Mouse (Mus musculus) c-Kit-positive CD71-negative TER-119-negative erythroid progenitor cells, embryonic 14.5 days (primary cell): ENCODE results near the gene Dbh.
A peak's percentile ranks its signal among the peaks of the same experiment; 100 is the strongest.

Source experiments
- DNase-seq: peaks from one replicate; pipeline ENCODE4 v3.0.0-alpha.2; 2013; ENCODE audit warnings: low read depth

Dbh gene

DNA sequence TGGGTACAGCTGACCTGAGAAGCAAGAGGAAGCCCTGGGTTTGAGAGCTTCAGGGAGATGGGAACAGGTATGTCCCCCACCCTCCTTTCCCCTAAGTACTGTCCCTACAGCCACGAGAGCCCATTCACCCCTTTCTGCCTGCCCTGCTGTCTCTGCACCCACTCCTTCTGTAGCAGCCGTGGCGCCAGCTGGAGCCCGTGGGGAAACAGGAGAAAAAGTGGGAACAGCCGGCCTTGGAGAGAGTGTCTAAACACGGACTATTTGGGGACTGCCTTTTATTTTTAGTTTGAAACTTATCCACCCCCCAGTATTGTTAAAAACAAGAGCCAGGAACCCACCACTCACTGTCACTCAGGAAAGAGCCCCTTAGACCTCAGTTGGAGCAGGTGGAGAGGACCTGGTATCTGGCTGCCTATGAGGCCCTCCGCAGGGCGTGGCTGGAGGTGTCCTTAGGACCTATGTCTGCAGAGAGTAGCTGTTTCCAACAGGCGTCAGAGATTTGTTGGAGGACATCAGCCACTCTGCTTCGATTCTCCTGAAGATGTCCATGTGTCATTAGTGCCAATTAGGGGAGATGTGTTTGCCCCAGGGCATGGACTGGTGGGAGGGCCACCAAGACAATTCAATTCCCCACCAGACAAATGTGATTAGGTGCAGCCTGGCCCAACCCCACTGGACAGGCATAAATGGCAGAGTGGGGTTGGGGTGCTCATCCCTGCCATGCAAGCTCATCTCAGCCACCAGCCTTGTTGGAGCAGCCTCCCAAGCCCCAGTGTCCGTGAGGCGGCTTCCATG, at the start of gene Dbh:
Gene Dbh (plus strand): TSS at position 438 of the 795 bp plus-strand sequence.
- DNase-seq: no peak

DNA sequence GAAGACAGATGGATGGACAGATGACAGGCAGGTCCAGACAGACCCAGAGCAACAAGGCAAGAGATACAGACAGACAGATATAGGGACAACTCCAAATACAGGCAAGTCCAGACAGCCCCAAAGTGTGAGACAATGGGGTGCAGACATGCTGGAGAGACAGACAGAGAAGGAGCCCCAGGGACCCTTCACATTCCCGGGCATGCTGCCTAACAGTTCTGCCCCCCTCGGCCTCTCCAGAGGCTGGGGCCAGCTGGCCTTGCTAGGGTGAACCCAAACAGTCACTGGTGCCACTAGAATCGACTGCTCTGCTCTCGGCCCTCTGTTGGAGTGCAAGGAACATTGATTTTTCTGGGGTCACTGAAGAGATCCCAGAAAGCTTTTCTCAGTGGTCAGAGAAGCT, 46.6 kb upstream of the Dbh start:
- DNase-seq: no peak

DNA sequence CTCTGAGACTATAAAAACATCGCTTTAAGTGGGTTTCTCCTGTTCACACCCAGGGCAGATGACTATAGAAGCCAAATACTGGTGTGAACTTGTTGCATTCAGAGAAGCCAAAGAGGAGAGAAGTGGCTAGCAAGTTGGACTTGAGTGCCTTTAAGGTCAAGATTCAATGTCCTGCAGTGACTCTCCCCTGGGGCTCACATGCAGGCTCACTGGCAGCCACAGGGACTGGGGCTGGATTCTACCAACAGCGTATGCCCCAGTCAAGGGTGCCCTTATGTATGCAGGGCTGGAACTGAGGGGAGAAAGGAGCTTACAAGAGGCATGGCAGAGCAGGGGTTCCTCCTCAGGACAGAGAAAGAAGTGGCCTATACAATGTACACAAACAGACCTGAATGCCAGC, 45.3 kb upstream of the Dbh start:
- no peak for DNase-seq

DNA sequence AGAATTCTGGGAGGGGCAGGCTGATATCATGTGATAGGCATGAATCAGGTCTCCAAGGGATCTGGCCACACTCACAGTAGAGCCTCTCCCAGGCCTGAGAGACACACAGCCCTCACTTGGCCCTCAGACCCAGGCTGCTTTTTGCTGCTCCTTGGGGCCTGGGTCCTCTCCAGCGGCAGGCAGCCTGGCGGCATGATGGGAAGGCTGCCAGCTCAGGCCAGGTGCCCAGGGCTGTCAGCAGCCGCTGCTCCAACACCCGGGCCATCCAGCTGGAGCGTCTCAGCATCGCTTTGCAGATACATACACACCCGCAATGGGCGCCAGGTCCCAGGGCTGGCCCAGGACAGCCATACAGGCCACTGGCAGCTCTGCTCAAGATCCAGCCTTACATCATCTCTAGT, 44.8 kb upstream of the Dbh start:
- no peak for DNase-seq

DNA sequence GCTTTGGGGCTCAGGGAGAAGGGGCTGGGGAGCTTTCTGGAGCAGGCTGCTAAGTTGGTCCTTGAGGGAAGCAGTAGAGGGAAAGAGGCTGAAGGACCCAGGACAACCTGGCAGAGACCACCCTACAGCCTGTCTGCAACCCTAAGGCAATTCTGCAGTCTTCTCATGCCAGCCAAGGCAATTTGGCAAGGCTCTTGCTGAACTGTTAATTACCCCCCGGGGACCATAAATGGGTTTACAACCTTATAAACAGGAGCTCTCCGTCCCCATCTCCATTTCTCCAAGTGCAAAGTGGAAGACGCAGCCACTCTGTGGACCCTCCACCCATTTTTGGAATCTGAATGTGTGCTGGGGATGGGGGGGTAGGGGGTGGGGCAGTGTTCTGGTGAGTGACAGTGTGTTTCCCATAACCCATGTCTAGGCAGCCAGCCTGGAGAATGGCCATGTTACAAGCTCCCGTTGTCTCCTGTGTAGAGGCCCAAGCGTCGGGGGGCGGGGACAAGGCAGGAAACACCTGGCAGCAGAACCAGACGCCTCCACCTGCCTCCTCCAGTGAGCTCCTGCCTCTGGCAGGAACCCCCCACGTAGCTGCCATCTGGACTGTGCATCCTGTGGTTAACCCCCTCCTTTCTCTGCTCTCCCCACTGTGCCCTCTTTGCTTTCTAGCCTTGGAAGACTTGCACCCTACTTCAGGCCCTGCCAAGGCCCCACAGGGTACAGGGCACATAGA, 43.2 kb upstream of the Dbh start:
- peak; percentile 47 for DNase-seq

DNA sequence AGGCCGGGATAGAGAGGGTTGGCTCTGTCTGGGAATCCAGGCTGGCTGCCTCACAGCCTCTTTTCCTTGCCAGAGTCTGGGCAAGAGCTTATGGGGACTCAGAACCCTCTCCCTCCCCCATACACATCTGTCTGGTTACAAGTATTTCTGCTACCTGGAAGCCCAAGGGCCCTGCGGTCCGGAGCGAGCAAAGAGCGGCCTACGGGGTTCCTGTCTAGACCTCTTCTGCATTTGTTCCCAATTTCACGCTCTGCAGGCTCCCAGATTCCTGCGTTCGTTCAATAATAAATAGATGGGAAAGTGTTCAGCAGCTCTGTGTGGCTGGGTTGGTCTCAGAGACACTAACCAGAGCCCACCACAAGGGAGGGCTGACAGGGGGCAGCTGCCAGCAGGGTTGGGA, 42.5 kb upstream of the Dbh start:
- no peak for DNase-seq

DNA sequence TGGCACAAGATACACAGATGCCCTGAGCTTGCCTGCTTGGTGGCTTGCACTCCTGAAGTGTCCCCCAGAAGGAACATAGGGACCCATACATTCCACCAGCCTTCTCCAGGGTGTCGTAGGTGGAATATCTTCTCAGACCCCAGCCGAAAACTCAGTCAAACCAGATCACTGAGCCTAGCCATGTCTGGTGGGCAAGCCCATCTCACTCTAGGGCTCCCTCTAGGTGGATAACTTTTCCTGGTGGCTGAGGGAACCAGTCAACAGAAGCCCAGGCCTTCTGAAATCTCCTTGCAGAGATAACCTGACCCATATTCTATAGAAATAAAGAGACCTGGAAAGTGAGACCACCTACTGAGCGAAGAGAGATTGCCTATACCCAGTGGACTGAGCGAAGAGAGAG, 41.9 kb upstream of the Dbh start:
- no peak for DNase-seq

DNA sequence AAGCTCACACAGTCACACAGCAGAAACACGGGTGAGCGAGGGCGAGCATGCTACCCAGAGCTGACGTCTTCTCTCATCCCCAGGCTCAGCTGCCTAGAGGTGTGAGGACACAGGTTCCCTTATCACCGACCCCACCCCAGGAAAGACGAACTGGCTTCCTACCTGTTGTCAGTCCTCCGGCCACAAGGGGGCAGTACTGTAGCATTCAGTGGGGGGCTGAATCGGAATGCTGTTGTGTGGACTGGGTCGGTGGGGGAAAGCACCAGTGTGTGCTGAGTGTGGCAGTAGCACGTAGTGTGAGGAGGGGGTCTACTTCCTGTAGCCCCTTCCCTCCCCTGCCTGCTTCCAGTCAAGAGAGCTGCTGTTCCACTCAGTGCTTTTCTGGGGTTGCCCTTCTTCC, 39.1 kb upstream of the Dbh start:
- peak; percentile 41 for DNase-seq

DNA sequence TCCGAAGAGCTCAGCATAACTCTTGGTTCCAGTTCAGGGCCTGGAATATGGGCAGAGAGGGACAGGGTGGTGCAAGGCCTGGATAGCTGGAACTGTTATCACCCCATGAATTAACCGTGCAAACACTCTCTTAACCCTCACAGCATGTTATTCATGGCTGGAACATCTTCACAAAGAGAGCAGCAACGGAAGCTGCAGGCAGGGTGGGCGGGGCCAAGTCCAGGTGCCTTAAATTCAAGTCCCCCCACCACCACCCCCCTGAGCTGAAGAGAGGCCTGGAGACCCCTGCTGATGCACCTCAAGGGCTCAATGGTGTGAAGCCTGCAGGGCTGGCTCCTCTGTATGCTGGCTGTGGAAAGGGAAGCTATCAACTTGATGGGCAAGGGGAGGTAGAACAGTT, 38.5 kb upstream of the Dbh start:
- no peak for DNase-seq

DNA sequence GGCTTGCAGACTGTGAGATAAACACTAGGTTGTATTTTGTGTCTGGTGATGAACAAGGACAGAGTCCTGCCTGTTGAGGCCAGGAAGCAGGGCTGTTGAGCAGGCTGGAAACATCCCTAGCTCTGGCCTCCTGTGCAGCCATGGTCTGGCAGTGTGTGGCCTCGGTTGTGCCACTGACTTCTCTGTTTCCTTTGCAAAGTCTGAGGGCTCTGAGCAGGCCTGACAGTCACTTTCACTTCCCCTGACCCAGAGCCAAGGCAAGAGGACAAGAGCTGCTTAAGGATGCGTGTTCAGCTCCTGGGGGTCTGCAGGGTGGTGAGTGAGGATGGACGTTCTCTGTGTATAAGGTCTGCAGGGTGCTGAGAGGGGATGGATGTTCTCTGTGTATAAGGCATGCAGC, 36.0 kb upstream of the Dbh start:
- no peak for DNase-seq

DNA sequence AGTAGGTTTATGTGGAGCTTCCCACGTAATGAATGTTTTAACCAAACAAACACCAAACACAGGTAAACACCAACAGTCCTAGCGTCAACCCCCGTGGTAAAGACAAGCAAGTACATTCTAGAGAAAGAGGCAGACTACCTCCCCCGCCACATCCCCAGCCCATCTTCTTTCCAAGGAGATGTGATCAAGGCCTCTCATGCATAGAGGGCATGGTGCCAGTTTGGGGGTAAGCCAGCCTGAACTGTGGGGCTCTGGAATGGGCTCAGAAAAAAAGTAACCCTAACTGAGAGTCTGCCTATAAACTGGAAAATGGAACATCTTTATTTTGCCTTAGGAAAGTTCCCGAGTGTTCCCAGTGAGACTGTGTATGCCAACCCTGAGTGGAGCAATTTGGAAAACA, 29.1 kb upstream of the Dbh start:
- no peak for DNase-seq

DNA sequence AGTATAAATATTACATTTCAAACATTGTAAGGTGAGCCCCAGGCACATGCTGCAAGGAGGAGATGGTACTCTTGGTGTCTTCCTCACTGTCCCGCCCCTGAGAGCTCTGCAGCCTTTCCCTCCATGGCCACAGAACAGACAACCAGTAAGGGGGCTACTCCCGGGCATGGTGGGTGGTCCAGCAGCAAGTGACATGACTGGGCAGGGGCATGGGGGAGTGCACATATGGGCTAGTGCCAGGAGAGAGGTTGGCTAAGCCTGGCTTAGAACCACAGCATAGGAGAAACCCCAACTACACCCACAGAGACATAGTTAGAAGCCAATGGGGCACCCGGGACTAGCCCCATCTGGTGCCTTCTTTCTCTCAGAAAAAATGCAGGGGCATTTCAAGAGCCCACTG, 28.7 kb upstream of the Dbh start:
- DNase-seq: no peak

DNA sequence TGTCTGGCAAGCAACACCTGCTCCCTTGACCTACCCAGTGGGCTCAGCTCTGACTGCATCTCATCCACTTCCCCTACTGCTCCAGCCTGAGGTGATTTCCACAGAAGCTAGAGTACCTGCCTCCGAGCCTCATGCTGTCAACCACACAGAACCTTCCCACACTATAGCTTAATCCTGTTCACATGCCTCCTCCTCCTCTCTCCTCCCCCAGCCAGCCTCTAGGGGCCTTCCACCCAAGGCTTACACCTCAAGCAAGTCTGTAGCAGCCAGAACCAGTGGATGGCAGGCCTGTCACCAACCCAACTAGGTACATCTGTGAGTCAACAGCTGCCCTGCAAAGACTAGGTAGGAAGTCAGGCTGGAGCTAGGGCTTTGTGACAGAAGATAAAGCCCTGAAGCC, 28.2 kb upstream of the Dbh start:
- no peak for DNase-seq

DNA sequence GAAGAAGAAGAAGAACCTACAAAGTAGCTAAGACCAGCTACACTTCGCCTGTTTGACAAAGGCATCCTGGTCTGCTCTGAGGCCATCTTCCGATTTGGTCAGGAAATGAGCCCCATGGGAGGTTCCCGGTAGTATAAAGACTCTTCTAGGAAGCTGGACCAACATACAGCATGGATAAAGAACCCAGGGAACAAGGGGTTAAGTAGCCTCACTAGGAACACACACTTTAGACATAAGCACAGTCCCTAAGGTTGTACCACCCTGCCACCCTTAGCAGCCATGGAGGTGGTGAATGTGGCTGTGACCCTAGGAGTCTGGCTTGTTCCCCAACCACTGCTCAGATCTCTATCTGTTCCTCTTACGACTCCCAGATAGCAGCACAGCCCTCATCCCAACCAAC, 26.7 kb upstream of the Dbh start:
- DNase-seq: no peak

DNA sequence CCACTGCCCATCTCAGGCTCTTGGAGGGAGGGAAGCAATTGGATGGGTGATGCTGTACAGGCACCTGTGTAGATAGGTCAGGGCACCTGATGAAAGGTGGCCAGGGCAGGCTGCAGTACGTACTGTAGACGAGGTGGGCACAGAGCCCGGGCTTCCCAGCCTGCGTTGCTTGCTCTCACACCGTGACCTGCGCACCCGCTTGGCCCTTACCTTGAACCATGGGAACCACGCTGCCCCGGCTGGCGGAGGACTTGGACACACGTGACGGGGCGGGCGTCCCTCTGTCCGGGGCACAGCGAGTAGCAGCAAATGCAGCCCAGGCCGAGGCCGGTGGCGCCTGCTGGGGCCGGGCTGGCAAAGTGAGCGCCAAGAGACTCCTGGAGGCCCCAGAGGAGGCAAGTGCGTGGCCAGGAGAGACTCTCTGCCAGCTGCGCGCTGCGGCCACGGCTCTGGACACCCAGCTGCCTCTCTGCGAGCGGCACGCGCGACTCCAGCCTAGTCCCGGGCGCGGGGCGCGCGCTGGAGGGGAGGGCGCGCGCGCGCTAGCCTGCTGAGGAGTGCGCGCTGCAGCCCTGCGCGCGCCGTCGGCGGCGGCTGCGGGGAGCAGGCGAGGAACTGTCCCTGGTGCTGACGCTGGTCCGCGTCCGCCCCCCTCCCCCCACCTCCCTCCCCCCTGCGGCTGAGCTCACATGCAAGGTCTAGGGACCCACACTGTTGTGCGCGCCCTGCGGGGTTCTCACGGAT, 22.9 kb upstream of the Dbh start, which contains the start of gene Fam163b:
Gene Fam163b (minus strand): TSS at position 542 of the 744 bp plus-strand sequence.
- peak; percentile 18 for DNase-seq

DNA sequence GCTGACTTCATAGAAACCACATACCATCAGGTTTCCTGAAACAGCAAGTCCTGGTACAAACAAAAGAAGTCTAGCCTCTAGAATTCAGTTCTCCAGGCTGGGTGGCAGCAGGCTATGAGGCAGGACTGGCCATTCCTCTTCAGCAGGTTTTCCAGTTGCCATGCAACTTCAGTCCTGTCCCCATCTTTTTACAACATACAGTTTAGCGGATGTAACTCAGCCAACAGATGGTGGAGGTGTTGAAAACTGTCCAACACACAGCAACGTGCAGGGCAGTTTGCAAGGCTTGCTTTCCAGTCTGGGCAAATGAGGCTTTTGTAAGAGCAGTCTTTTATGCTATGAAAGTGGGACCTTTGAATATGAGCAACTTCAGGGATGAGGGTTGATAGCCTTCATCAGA, 20.1 kb upstream of the Dbh start:
- DNase-seq: no peak

DNA sequence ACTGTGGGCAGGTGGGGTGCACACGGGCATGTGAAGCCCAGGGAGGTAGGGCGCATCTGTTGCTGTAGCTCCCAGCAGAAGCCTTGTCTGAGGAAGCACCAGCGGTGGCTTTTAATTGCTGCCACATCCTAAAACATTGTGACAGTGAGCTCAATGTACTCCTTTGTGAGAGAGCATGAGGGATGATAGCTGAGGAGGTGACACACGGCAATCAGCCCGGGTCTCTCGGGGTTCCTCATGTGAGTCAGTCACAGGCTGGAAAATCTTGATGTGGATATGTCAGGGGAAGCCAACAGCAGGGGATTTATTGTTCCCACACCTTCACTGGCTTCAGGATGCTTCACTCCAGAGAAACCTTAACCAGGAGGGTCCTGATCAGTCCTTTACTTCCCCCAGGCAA, 18.2 kb upstream of the Dbh start:
- no peak for DNase-seq

DNA sequence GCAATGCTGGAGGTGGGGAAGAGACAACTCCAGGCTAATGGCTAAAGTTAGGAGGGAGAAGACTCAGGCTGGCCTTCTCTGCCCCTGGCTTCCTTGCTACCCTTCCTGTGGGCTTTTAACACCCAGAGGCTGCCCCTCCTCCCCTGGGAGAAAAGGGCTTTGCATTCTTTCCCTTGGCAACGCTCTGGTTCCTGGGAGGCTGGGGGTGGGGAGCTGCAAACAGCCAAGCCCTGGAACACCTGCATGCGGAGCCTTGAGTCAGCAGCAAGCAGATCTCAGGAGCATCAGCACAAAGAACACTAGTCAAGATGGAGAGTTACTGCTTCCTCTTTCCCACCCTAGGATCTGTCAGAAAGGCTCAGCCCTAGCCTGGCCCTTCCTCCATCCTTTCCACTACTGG, 15.6 kb upstream of the Dbh start:
- DNase-seq: no peak

DNA sequence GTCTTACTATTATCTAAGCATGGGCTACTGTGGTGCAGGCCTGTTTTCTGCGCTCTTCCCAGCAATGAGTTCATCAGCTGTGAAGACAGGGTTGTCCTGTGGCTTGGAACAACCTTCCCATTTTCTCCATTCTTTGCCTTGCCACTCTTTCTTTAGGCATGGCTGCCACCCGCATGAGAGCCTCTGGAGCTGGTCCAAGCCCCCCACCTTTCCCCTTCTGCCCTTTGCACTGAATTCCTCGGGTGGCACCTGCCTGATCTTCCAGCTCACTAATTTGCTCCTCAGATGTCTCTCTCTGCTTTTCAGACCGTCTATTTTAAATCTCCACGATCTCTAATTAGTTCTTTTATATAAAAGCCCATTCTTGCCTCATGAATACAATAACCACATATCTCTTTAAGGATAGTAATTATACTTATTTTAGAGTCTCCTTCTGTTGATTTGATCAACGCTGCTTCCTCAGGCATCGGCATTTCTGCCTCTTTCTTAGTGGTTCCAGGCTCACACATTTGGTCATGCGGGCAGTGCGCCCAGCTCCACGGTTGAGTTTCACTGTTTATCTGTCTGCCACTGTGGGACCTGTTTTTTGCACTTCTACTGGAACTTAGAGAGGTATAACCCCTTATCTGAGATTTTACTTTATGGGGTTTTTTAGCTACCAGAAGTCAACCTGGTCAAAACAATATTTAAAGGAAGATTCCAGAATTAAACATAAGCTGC, 10.4 kb upstream of the Dbh start:
- no peak for DNase-seq

DNA sequence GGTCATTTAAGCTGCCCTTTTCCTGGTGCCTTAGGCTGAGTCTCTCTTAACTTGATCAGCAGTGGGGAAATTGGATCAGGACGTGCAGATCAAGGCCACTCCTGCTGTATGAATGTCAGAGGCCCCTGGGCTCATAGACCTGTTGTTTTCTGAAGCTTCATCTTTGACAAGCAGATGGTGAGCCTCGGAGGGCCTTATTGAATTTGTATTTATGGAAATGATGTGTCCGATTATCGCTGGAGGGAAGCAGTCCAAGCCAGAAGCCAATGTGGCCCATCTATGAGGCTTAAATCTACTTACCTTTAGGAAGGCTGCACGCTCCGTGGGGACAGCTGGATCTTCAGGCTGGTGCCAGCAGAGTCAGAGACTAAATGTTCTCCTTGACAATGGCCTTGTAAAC, 8.4 kb upstream of the Dbh start:
- no peak for DNase-seq

DNA sequence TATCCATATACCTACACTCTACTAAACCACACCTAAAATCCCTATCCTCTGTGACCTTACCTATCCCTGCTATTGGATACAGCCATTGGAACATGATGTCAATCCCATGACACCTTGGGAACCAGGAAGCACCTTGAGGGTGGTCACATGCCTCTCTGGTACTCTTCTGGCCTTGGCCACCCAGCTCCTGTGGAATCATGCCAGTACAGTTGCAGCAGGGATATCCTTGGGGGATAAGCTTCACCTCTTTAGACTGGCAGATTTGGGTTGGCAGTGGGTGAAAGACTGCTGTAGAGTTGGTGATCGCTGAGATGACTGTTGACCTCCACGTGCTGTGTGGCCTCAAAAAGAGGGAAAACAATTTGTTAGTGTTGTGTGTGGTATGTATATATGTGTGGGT, 3.5 kb upstream of the Dbh start:
- DNase-seq: no peak

DNA sequence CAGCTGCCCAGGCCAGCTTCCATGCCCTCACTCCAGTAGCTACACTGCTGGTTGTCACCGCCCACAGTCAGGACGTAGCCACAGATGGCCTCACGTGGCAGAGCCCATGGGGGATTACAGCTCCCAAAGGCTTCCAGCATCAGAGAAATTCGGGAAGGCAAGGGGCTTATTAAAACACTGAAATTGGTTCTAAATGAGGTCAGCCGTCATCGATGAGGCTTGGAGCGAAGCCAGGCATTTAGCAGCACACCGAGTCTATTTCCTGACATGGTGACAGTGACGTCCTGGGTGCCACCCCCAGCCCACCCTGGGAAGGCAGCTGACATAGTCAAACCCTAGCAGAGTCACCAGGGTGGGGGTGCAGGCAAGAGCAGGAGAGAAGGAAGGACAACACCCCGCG, 2.4 kb upstream of the Dbh start:
- DNase-seq: no peak
